In genomic region chr19:8599229-8599628, GRCm38 (mm10) we compare ENCODE assay signal across 23 mouse cellular contexts. TPM values are rescaled to one million over a fixed set of nuclear protein-coding genes. Genes with fewer than 3 reads are reported as not detected.
DNase-seq lines count a peak whose midpoint lies in the region; ATAC-seq lines count a peak whose summit lies in the region.
"Had no signal": no experiment of that assay in that cellular context is flagged by ENCODE, and none has a peak within 500 bp of the region (broad histone marks: within the 10 kb centered on the region; RNA-seq: fewer than 3 reads in every experiment).

No protein-coding gene starts in this region.

- H3K4me1 ChIP-seq in kidney, embryonic 16.5 days (ENCODE audit: insufficient read depth, low read length): peaks cover 10% of the 10 kb centered on the region
- peaks cover 42% of the 10 kb centered on the region for H3K4me1 ChIP-seq in liver, embryonic 15.5 days (replicated peaks)
- peaks cover 39% of the 10 kb centered on the region for H3K4me1 ChIP-seq in liver, embryonic 12.5 days
- 0 out of 2 replicates have a peak, but pooled peaks cover 3% of the 10 kb centered on the region for H3K4me1 ChIP-seq in intestine, embryonic 16.5 days (ENCODE audit: control insufficient read depth, insufficient read depth, low read length)
- H3K4me1 ChIP-seq: embryonic facial prominence, embryonic 15.5 days had no signal

- DNase-seq in kidney, adult 8-10 months: peak; percentile 73 to 76
- DNase-seq in kidney, postnatal 36 days: peak; percentile 68 to 75
- no peak for DNase-seq in right cerebral cortex, postnatal 10 days (ENCODE audit: low spot score in 2 of 2)
- DNase-seq: adrenal gland, adult 2 months; adrenal gland, postnatal 25 days; cerebellum, adult 11 months; cerebellum, adult 8-10 months; cerebellum, postnatal 14 days; embryo, embryonic 11 days; gastrocnemius, postnatal 36 days; heart, adult 11 months; heart, postnatal 14 days had no signal

- H3K36me3 ChIP-seq in kidney, embryonic 16.5 days (ENCODE audit: insufficient read depth, low read length): no peaks in the 10 kb centered on the region
- H3K36me3 ChIP-seq in liver, embryonic 15.5 days (replicated peaks): no peaks in the 10 kb centered on the region
- H3K36me3 ChIP-seq in liver, embryonic 12.5 days: no peaks in the 10 kb centered on the region
- no peaks in the 10 kb centered on the region for H3K36me3 ChIP-seq in intestine, embryonic 16.5 days (ENCODE audit: control insufficient read depth, insufficient read depth, low read length)
- H3K36me3 ChIP-seq: embryonic facial prominence, embryonic 15.5 days; forebrain, embryonic 10.5 days; heart, embryonic 15.5 days; hindbrain, embryonic 13.5 days had no signal

- ATAC-seq in kidney, embryonic 16.5 days (ENCODE audit: low FRiP score, low TSS enrichment): no peak
- no peak for ATAC-seq in liver, embryonic 15.5 days (ENCODE audit: insufficient read depth)
- ATAC-seq in liver, embryonic 12.5 days: no peak
- no peak for ATAC-seq in intestine, embryonic 16.5 days
- ATAC-seq: forebrain, embryonic 14.5 days had no signal

- H3K4me2 ChIP-seq in kidney, embryonic 16.5 days (replicated peaks; ENCODE audit: low read depth, low read length): no peak overlapping the region
- no peak overlapping the region for H3K4me2 ChIP-seq in liver, embryonic 15.5 days
- no peak overlapping the region for H3K4me2 ChIP-seq in liver, embryonic 12.5 days
- no peak overlapping the region for H3K4me2 ChIP-seq in intestine, embryonic 16.5 days (ENCODE audit: low read depth, low read length)
- H3K4me2 ChIP-seq: embryonic facial prominence, embryonic 15.5 days; heart, embryonic 11.5 days; heart, embryonic 15.5 days; hindbrain, embryonic 13.5 days had no signal

- no peaks in the 10 kb centered on the region for H3K9me3 ChIP-seq in kidney, embryonic 16.5 days (ENCODE audit: low read length)
- H3K9me3 ChIP-seq in liver, embryonic 15.5 days (replicated peaks): no peaks in the 10 kb centered on the region
- no peaks in the 10 kb centered on the region for H3K9me3 ChIP-seq in liver, embryonic 12.5 days (replicated peaks)
- no peaks in the 10 kb centered on the region for H3K9me3 ChIP-seq in intestine, embryonic 16.5 days (ENCODE audit: control insufficient read depth, low read length)
- H3K9me3 ChIP-seq: embryonic facial prominence, embryonic 15.5 days; forebrain, embryonic 10.5 days; heart, embryonic 15.5 days; hindbrain, embryonic 13.5 days had no signal

- H3K4me3 ChIP-seq in kidney, embryonic 16.5 days (ENCODE audit: low read length): no peak overlapping the region
- no peak overlapping the region for H3K4me3 ChIP-seq in liver, embryonic 15.5 days (replicated peaks)
- H3K4me3 ChIP-seq in liver, embryonic 12.5 days: no peak overlapping the region
- no peak overlapping the region for H3K4me3 ChIP-seq in intestine, embryonic 16.5 days (ENCODE audit: low read length)
- H3K4me3 ChIP-seq: embryonic facial prominence, embryonic 15.5 days; erythroblast, embryonic 14.5 days; forebrain, embryonic 10.5 days; heart, embryonic 15.5 days; hindbrain, embryonic 13.5 days had no signal

- H3K27ac ChIP-seq in kidney, embryonic 16.5 days (ENCODE audit: low read length): no peak overlapping the region
- 0 out of 2 replicates have a peak overlapping the region, but pooled peaks have one; percentile 20 for H3K27ac ChIP-seq in liver, embryonic 15.5 days (replicated peaks)
- no peak overlapping the region; the same call in 1 of the 2 replicates for H3K27ac ChIP-seq in liver, embryonic 12.5 days
- no peak overlapping the region for H3K27ac ChIP-seq in intestine, embryonic 16.5 days (ENCODE audit: low read length)
- H3K27ac ChIP-seq: embryonic facial prominence, embryonic 15.5 days; forebrain, embryonic 10.5 days; heart, embryonic 15.5 days; hindbrain, embryonic 13.5 days had no signal

- 69% methylated on average over 2 of the region's 2 CpGs for WGBS in kidney, embryonic 16.5 days
- WGBS in liver, embryonic 15.5 days (ENCODE audit: insufficient replicate concordance): 60% methylated on average over 2 of the region's 2 CpGs
- WGBS in liver, embryonic 12.5 days (ENCODE audit: insufficient replicate concordance): 67% methylated on average over 2 of the region's 2 CpGs
- WGBS in intestine, embryonic 16.5 days: 71% methylated on average over 2 of the region's 2 CpGs

- H3K27me3 ChIP-seq in kidney, embryonic 16.5 days (ENCODE audit: insufficient read depth, low read length): no peaks in the 10 kb centered on the region
- no peaks in the 10 kb centered on the region; the same call in 1 of the 2 replicates for H3K27me3 ChIP-seq in liver, embryonic 15.5 days
- H3K27me3 ChIP-seq in liver, embryonic 12.5 days (replicated peaks): peaks cover 28% of the 10 kb centered on the region
- no peaks in the 10 kb centered on the region for H3K27me3 ChIP-seq in intestine, embryonic 16.5 days (replicated peaks; ENCODE audit: control insufficient read depth, insufficient read depth, low read length)
- H3K27me3 ChIP-seq: embryonic facial prominence, embryonic 15.5 days; heart, embryonic 15.5 days; hindbrain, embryonic 13.5 days had no signal

- no peak overlapping the region for H3K9ac ChIP-seq in kidney, embryonic 16.5 days (replicated peaks; ENCODE audit: low read length)
- H3K9ac ChIP-seq in liver, embryonic 15.5 days: no peak overlapping the region
- H3K9ac ChIP-seq in liver, embryonic 12.5 days: no peak overlapping the region
- no peak overlapping the region for H3K9ac ChIP-seq in intestine, embryonic 16.5 days (ENCODE audit: low read depth, low read length)
- H3K9ac ChIP-seq: embryonic facial prominence, embryonic 15.5 days; heart, embryonic 15.5 days; hindbrain, embryonic 13.5 days had no signal

RNA-seq across cellular contexts. Expression of gene Slc22a8, which starts 8.2 kb away (rescaled TPM):
- polyA plus RNA-seq in kidney, embryonic 16.5 days (2015; fragmentation: Nextera tagmentation; extraction: Ambion mirVana): 15.7 and 16.3 TPM in 2 replicates
- 2.1 and 2.3 TPM in 2 replicates for polyA plus RNA-seq in liver, embryonic 15.5 days (2015; fragmentation: Nextera tagmentation; extraction: Ambion mirVana)
- 1.6 and 1.7 TPM in 2 replicates for polyA plus RNA-seq in liver, embryonic 12.5 days (2016; fragmentation: Nextera tagmentation; extraction: Ambion mirVana)
- polyA plus RNA-seq in intestine, embryonic 16.5 days (2015; fragmentation: Nextera tagmentation; extraction: Ambion mirVana): 0.04 and 0.05 TPM in 2 replicates
- polyA plus RNA-seq: erythroblast, embryonic 14.5 days had no signal

RNA-seq across cellular contexts. Expression of gene Slc22a6, which starts 18.6 kb away (rescaled TPM):
- polyA plus RNA-seq in kidney, embryonic 16.5 days (2015; fragmentation: Nextera tagmentation; extraction: Ambion mirVana): 48.8 and 59.4 TPM in 2 replicates
- polyA plus RNA-seq in liver, embryonic 15.5 days (2015; fragmentation: Nextera tagmentation; extraction: Ambion mirVana): 0.02 TPM in 1 of 2 replicates, not detected in the other
- polyA plus RNA-seq in liver, embryonic 12.5 days (2016; fragmentation: Nextera tagmentation; extraction: Ambion mirVana): not detected in 2 replicates
- polyA plus RNA-seq in intestine, embryonic 16.5 days (2015; fragmentation: Nextera tagmentation; extraction: Ambion mirVana): not detected in 2 replicates
- polyA plus RNA-seq: adrenal gland, adult 2 months; erythroblast, embryonic 14.5 days; forebrain, embryonic 10.5 days; heart, embryonic 11.5 days; heart, embryonic 15.5 days had no signal

Comparison
In these comparisons a context has a peak if more than half of its experiments do, and no peak if none do; other contexts are left out.
1. DNase-seq: peak in kidney, adult 8-10 months (2 of 2) and kidney, postnatal 36 days (2 of 2); none in right cerebral cortex, postnatal 10 days (0 of 2).
2. RNA of gene Slc22a6, which starts 18.6 kb away (polyA plus RNA-seq): 48.8 to 59.4 TPM in kidney, embryonic 16.5 days; 0.02 TPM in liver, embryonic 15.5 days, not detected in intestine, embryonic 16.5 days and not detected in liver, embryonic 12.5 days; every median in the first group is over 10 times any median in the second.